Mouse (Mus musculus): Measurements from ENCODE around the gene Fibcd1. TPM values are rescaled to one million over a fixed set of nuclear protein-coding genes. Genes with fewer than 3 reads are reported as not detected.
A peak's percentile ranks its signal among the peaks of the same experiment; 100 is the strongest.

Fibcd1 gene
- total and polyA plus RNA-seq, 2 experiments from 2014 or later = 19.4 to 48.5 TPM

DNA sequence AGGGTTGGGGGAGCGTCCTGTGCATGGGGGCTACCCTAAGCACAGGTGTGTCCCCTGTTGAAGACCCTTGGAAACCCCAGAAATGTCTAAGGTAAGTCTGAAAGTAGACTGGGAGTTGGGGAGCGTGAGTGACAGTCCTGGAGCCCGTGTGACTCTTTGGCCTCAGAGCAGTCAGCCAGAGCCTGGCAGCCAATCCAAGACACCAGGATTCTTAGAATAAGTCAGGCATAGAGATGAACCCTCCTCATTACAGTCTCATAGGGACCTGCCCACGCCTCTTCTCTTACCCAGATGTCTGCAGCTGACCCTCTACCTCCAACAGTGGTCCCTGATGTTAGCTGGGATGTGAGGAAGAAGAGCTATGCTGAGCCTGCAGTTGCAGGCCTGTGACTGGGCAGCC, 19.5 kb upstream of the Fibcd1 start:
- TF ChIP-seq CTCF (IDR thresholded peaks at IDR 0.05) = no peak
- Histone ChIP-seq H3K4me1 (ENCODE audit: insufficient read depth, low read length) (no peaks in the 10 kb centered on the region; the same call in 1 of the 2 replicates), H3K27me3 (ENCODE audit: insufficient read depth, low read length) (no peaks in the 10 kb centered on the region), H3K9me3 (ENCODE audit: low read length) (no peaks in the 10 kb centered on the region), H3K36me3 (ENCODE audit: insufficient read depth, low read length) (no peaks in the 10 kb centered on the region), H3K9ac (replicated peaks; ENCODE audit: low read length, poor library complexity, severe bottlenecking) (no peak overlapping the region), H3K4me3 (ENCODE audit: low read depth, low read length) (no peak overlapping the region), H3K4me2 (ENCODE audit: low read depth, low read length, poor library complexity, severe bottlenecking) (no peak overlapping the region), H3K27ac (ENCODE audit: low read depth, low read length) (no peak overlapping the region)
- no peak for ATAC-seq (ENCODE audit: low FRiP score)
- 54% methylated on average over 4 of the region's 4 CpGs for WGBS
- no peak for DNase-seq (ENCODE audit: low spot score)

DNA sequence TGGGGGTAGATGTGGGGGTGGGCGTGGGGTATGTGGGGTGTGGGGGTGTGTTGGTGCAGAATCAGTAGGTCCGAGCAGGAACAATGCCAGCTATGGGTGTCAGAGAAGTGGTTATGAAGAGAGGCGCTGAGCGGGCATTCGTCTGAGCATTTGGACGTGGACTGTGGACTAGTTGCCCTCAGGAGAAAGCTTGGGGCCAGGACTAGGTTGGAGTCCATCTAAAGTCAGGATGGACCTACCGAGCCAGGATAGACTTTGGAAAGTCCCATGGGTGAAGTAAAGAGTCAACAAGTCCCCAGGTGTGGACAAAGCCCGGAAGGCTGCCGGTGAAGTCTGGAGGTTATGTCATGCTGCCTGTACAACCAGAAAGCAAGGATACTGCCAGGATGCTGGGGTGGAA, 19.1 kb upstream of the Fibcd1 start:
- Histone ChIP-seq H3K27ac (ENCODE audit: low read depth, low read length) (no peak overlapping the region), H3K36me3 (ENCODE audit: insufficient read depth, low read length) (no peaks in the 10 kb centered on the region), H3K4me2 (ENCODE audit: low read depth, low read length, poor library complexity, severe bottlenecking) (no peak overlapping the region), H3K9me3 (ENCODE audit: low read length) (no peaks in the 10 kb centered on the region), H3K4me1 (ENCODE audit: insufficient read depth, low read length) (no peaks in the 10 kb centered on the region; the same call in 1 of the 2 replicates), H3K9ac (replicated peaks; ENCODE audit: low read length, poor library complexity, severe bottlenecking) (no peak overlapping the region), H3K27me3 (ENCODE audit: insufficient read depth, low read length) (no peaks in the 10 kb centered on the region), H3K4me3 (ENCODE audit: low read depth, low read length) (no peak overlapping the region)
- no peak for ATAC-seq (ENCODE audit: low FRiP score)
- no peak for TF ChIP-seq CTCF (IDR thresholded peaks at IDR 0.05)
- no peak for DNase-seq (ENCODE audit: low spot score)
- 90% methylated on average over 9 of the region's 9 CpGs for WGBS

- Histone ChIP-seq H3K4me2 (ENCODE audit: low read depth, low read length, poor library complexity, severe bottlenecking) (no peak overlapping the region), H3K4me1 (ENCODE audit: insufficient read depth, low read length) (peaks cover 5% of the 10 kb centered on the region; the same call in 1 of the 2 replicates), H3K9ac (replicated peaks; ENCODE audit: low read length, poor library complexity, severe bottlenecking) (no peak overlapping the region), H3K27ac (ENCODE audit: low read depth, low read length) (no peak overlapping the region), H3K4me3 (ENCODE audit: low read depth, low read length) (no peak overlapping the region), H3K27me3 (ENCODE audit: insufficient read depth, low read length) (no peaks in the 10 kb centered on the region), H3K9me3 (ENCODE audit: low read length) (no peaks in the 10 kb centered on the region), H3K36me3 (ENCODE audit: insufficient read depth, low read length) (no peaks in the 10 kb centered on the region)
- ATAC-seq (ENCODE audit: low FRiP score) (no peak), DNase-seq (ENCODE audit: low spot score) (no peak)
- WGBS = 82% methylated on average over 1 of the region's 1 CpGs
- no peak for TF ChIP-seq CTCF (IDR thresholded peaks at IDR 0.05)
Measured at GRCm38 (mm10) chr2:31863766-31864165, 18.0 kb upstream of the Fibcd1 start.

GRCm38 (mm10) chr2:31862919-31863318, 17.1 kb upstream of the Fibcd1 start:
- Histone ChIP-seq H3K4me1 (ENCODE audit: insufficient read depth, low read length) (peaks cover 10% of the 10 kb centered on the region; the same call in 1 of the 2 replicates), H3K27ac (ENCODE audit: low read depth, low read length) (no peak overlapping the region), H3K4me2 (ENCODE audit: low read depth, low read length, poor library complexity, severe bottlenecking) (no peak overlapping the region), H3K9ac (replicated peaks; ENCODE audit: low read length, poor library complexity, severe bottlenecking) (no peak overlapping the region), H3K9me3 (ENCODE audit: low read length) (no peaks in the 10 kb centered on the region), H3K4me3 (ENCODE audit: low read depth, low read length) (no peak overlapping the region), H3K27me3 (ENCODE audit: insufficient read depth, low read length) (no peaks in the 10 kb centered on the region), H3K36me3 (ENCODE audit: insufficient read depth, low read length) (no peaks in the 10 kb centered on the region)
- no peak for TF ChIP-seq CTCF (IDR thresholded peaks at IDR 0.05)
- DNase-seq (ENCODE audit: low spot score) (no peak), ATAC-seq (ENCODE audit: low FRiP score) (no peak)
- WGBS = 76% methylated on average over 1 of the region's 1 CpGs

DNA sequence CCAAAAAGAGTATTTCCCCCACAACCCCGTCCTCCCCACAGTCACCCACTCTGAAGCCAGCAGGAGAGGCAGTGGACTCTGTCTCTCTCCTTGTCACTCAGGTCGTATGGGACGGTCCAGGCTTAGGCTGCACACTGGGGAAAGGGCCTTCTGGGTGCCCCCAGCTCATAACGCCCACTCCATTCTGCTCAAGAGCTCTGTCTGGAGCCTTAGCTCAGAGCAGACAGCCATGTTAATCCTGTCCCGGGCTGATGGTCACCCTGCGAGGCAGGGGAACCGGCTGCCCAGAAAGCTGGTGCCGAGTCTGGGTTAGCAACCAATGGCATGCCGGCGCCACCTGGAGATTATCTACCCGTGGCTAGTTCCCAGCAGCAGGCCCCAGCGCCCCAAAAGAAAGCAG, 12.7 kb upstream of the Fibcd1 start:
- DNase-seq (ENCODE audit: low spot score) (no peak), ATAC-seq (ENCODE audit: low FRiP score) (no peak; the same call in 1 of the 2 replicates)
- 17% methylated on average over 12 of the region's 12 CpGs for WGBS
- 0 out of 2 replicates have a peak overlapping the region, but pooled peaks have one; percentile 47 for H3K27ac ChIP-seq (ENCODE audit: low read depth, low read length)
- no peaks in the 10 kb centered on the region for H3K36me3 ChIP-seq (ENCODE audit: insufficient read depth, low read length)
- no peak overlapping the region for H3K4me3 ChIP-seq (ENCODE audit: low read depth, low read length)
- H3K27me3 ChIP-seq (ENCODE audit: insufficient read depth, low read length) = no peaks in the 10 kb centered on the region
- no peaks in the 10 kb centered on the region for H3K9me3 ChIP-seq (ENCODE audit: low read length)
- no peak overlapping the region for H3K4me2 ChIP-seq (ENCODE audit: low read depth, low read length, poor library complexity, severe bottlenecking)
- peak overlapping the region; percentile 9; the same call in 1 of the 2 replicates for H3K9ac ChIP-seq (replicated peaks; ENCODE audit: low read length, poor library complexity, severe bottlenecking)
- no peak for TF ChIP-seq CTCF (IDR thresholded peaks at IDR 0.05)
- H3K4me1 ChIP-seq (ENCODE audit: insufficient read depth, low read length) = peaks cover 10% of the 10 kb centered on the region; the same call in 1 of the 2 replicates

- ATAC-seq (ENCODE audit: low FRiP score) = no peak
- TF ChIP-seq CTCF (IDR thresholded peaks at IDR 0.05) = no peak
Measured at GRCm38 (mm10) chr2:31857180-31857579, 11.4 kb upstream of the Fibcd1 start.

More at GRCm38 (mm10) chr2:31857180-31857579, 11.4 kb upstream of the Fibcd1 start:
- Histone ChIP-seq H3K9me3 (ENCODE audit: low read length) (no peaks in the 10 kb centered on the region), H3K4me1 (ENCODE audit: insufficient read depth, low read length) (peaks cover 10% of the 10 kb centered on the region; the same call in 1 of the 2 replicates), H3K4me2 (ENCODE audit: low read depth, low read length, poor library complexity, severe bottlenecking) (no peak overlapping the region), H3K27ac (ENCODE audit: low read depth, low read length) (no peak overlapping the region), H3K36me3 (ENCODE audit: insufficient read depth, low read length) (no peaks in the 10 kb centered on the region), H3K9ac (replicated peaks; ENCODE audit: low read length, poor library complexity, severe bottlenecking) (no peak overlapping the region), H3K27me3 (ENCODE audit: insufficient read depth, low read length) (no peaks in the 10 kb centered on the region), H3K4me3 (ENCODE audit: low read depth, low read length) (no peak overlapping the region)
- 51% methylated on average over 6 of the region's 6 CpGs for WGBS
- no peak for DNase-seq (ENCODE audit: low spot score)
